Mouse (Mus musculus) liver, embryonic 14.5 days (tissue): ENCODE results near the gene Olfr1197. TPM values are rescaled to one million over a fixed set of nuclear protein-coding genes. Genes with fewer than 3 reads are reported as not detected.

Experiments used
- ATAC-seq: fragments of 200-750 bp; cut with Nextera tagmentation; 2 replicates; pipeline ENCODE4 v1.8.0; 2017; ENCODE audit warnings: moderate number of reproducible peaks, mild to moderate bottlenecking, moderate library complexity; ENCODE audit not compliant: insufficient read depth
- DNase-seq, 3 experiments: peaks; one replicate each; pipeline ENCODE4 v3.0.0-alpha.2; 2012 to 2013; ENCODE audit warnings: low read depth in 3 of 3, low spot score in 3 of 3
- H3K27ac ChIP-seq: fragments of 300-500 bp; sonication (generic); 2 replicates; pipeline ENCODE4 v1.5.1; 2014; ENCODE audit warnings: moderate library complexity, mild to moderate bottlenecking, control low read depth, inconsistent platforms
- H3K27me3 ChIP-seq: fragments of 300-500 bp; sonication (generic); 2 replicates; pipeline ENCODE4 v1.6.1; 2014; ENCODE audit warnings: mild to moderate bottlenecking, low read length, moderate library complexity; ENCODE audit not compliant: control insufficient read depth, insufficient read depth
- H3K36me3 ChIP-seq: fragments of 300-500 bp; sonication (generic); replicated peaks from 2 replicates; pipeline ENCODE4 v1.6.1; 2014; ENCODE audit warnings: low read depth; ENCODE audit not compliant: control insufficient read depth, insufficient read depth
- H3K4me1 ChIP-seq, 2 experiments: fragments of 200-500 bp in 1 of 2; fragments of 300-500 bp in 1 of 2; sonication (generic) in 1 of 2; replicated peaks; 2 replicates each; pipeline ENCODE4 v1.6.1; 2012 to 2014; ENCODE audit warnings: antibody characterized with exemption in 1 of 2, inconsistent platforms in 1 of 2, low read length in 1 of 2; ENCODE audit not compliant: control insufficient read depth in 2 of 2, insufficient read depth in 2 of 2
- H3K4me2 ChIP-seq: fragments of 300-500 bp; sonication (generic); 2 replicates; pipeline ENCODE4 v1.6.1; 2014; ENCODE audit warnings: low read depth, mild to moderate bottlenecking, control low read depth, moderate library complexity
- H3K4me3 ChIP-seq, 2 experiments: fragments of 200-500 bp in 1 of 2; fragments of 300-500 bp in 1 of 2; sonication (generic) in 1 of 2; 2 replicates each; pipeline ENCODE4 v1.5.1; 2012 to 2014; ENCODE audit warnings: low read depth in 2 of 2, low read length in 2 of 2, mild to moderate bottlenecking in 2 of 2, control low read depth in 1 of 2, inconsistent platforms in 1 of 2, moderate library complexity in 1 of 2; ENCODE audit not compliant: insufficient read depth in 1 of 2
- H3K9ac ChIP-seq: fragments of 300-500 bp; sonication (generic); replicated peaks from 2 replicates; pipeline ENCODE4 v1.6.1; 2014; ENCODE audit warnings: mild to moderate bottlenecking, control low read depth, moderate library complexity
- H3K9me3 ChIP-seq: fragments of 300-500 bp; sonication (generic); 2 replicates; pipeline ENCODE4 v1.6.1; 2016; ENCODE audit warnings: low read length, mixed read lengths; ENCODE audit not compliant: control insufficient read depth
- CTCF ChIP-seq: IDR thresholded peaks from 2 replicates; pipeline ENCODE4 v1.5.1; 2016; ENCODE audit warnings: antibody characterized with exemption, low read depth, control low read depth
- EP300 ChIP-seq: IDR thresholded peaks from 2 replicates; pipeline ENCODE4 v1.6.1; 2016; ENCODE audit warnings: antibody characterized with exemption, low read depth
- WGBS: fragments of 180-500 bp; shearing (Covaris S2); extraction: QIAGEN DNeasy Blood & Tissue Kit; methylation state at CpG from one replicate; pipeline ENCODE4 v1.1.7; 2014; ENCODE audit not compliant: insufficient replicate concordance; 5-methylcytosine and 5-hydroxymethylcytosine counted together
- polyA plus RNA-seq, 2 experiments: library from polyadenylated mRNA; depleted of rRNA in 1 of 2; stranded (reverse) in 1 of 2; unstranded in 1 of 2; fragments of >200 nt; fragmentation: Nextera tagmentation in 1 of 2; extraction: Ambion mirVana in 1 of 2; gene quantifications; 2 replicates each; pipeline versions ENCODE4 v1.2.1 to v1.2.3; 2012 to 2014

Gene Olfr1197
- polyA plus RNA-seq (2012; rRNA removed) (not detected in 2 replicates), polyA plus RNA-seq (2014; fragmentation: Nextera tagmentation; extraction: Ambion mirVana) (not detected in 2 replicates)

GRCm38 (mm10) chr2:88732266-88732665 is at the start of gene Olfr1197:
Olfr1197 (minus strand) TSS chr2:88732366.
- no peak for DNase-seq
- Histone ChIP-seq H3K4me2 (no peak within 1 kb of the TSS), H3K36me3 (no peaks in the 10 kb centered on the region), H3K9ac (no peak within 1 kb of the TSS), H3K27me3 (no peaks in the 10 kb centered on the region), H3K4me3 (no peak within 1 kb of the TSS), H3K9me3 (no peaks in the 10 kb centered on the region), H3K27ac (no peak within 1 kb of the TSS), H3K4me1 (no peaks in the 10 kb centered on the region)
- TF ChIP-seq EP300 (no peak), CTCF (no peak)
- ATAC-seq, result no peak
- WGBS, result 49% methylated on average over 1 of the region's 1 CpGs

GRCm38 (mm10) chr2:88770388-88770787 is 38.2 kb upstream of the Olfr1197 start, which contains the start of gene Olfr1200:
Olfr1200 (minus strand) TSS chr2:88770488.
- Histone ChIP-seq H3K27ac (no peak within 1 kb of the TSS), H3K4me2 (no peak within 1 kb of the TSS), H3K27me3 (no peaks in the 10 kb centered on the region), H3K4me3 (no peak within 1 kb of the TSS), H3K9me3 (no peaks in the 10 kb centered on the region), H3K9ac (no peak within 1 kb of the TSS), H3K36me3 (no peaks in the 10 kb centered on the region), H3K4me1 (no peaks in the 10 kb centered on the region)
- DNase-seq, result no peak
- TF ChIP-seq EP300 (no peak), CTCF (no peak)
- WGBS, result 55% methylated on average over 2 of the region's 2 CpGs
- ATAC-seq, result no peak

DNA sequence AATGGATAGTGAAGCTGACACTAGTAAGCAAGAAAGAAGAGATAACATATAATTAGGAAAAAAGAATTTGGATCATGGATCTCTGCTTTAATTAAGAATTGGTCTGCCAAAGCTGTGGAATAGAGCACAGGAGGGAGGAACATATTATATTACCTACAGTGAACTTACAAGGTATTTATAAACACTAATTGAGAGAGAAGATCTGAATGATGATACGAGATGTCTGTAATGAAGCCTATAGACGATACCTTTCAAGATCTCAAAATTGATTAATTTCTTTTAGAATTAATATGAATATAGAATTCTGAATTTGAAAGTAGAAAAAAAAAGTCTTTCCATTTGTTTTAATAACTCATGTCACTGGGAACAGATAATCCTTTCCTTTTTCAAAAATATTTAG is 28.2 kb upstream of the Olfr1197 start, which contains the start of gene Olfr1199:
Gene Olfr1199, minus strand, starts transcription at position 101 of the 400 bp plus-strand sequence.
- no peak within 1 kb of the TSS for H3K27ac ChIP-seq
- no peaks in the 10 kb centered on the region for H3K9me3 ChIP-seq
- H3K4me3 ChIP-seq, result no peak within 1 kb of the TSS
- TF ChIP-seq EP300 (no peak), CTCF (no peak)
- whole genome bisulfite sequencing, result 58% methylated on average over 2 of the region's 2 CpGs
- H3K4me1 ChIP-seq, result no peaks in the 10 kb centered on the region
- H3K4me2 ChIP-seq, result no peak within 1 kb of the TSS
- no peak within 1 kb of the TSS for H3K9ac ChIP-seq
- H3K27me3 ChIP-seq, result no peaks in the 10 kb centered on the region
- H3K36me3 ChIP-seq, result no peaks in the 10 kb centered on the region
- ATAC-seq, result no peak
- DNase-seq, result no peak

GRCm38 (mm10) chr2:88751270-88751669 is 19.1 kb upstream of the Olfr1197 start, which contains the start of gene Olfr1198:
Olfr1198 (minus strand) TSS chr2:88751370.
- H3K36me3 ChIP-seq, result no peaks in the 10 kb centered on the region
- H3K4me2 ChIP-seq, result no peak within 1 kb of the TSS
- H3K4me3 ChIP-seq, result no peak within 1 kb of the TSS
- no peak for ATAC-seq
- TF ChIP-seq CTCF, result no peak
- TF ChIP-seq EP300, result no peak
- H3K9ac ChIP-seq, result no peak within 1 kb of the TSS
- WGBS, result 52% methylated on average over 2 of the region's 2 CpGs
- H3K4me1 ChIP-seq, result no peaks in the 10 kb centered on the region
- no peak for DNase-seq
- H3K9me3 ChIP-seq, result no peaks in the 10 kb centered on the region
- H3K27ac ChIP-seq, result no peak within 1 kb of the TSS
- no peaks in the 10 kb centered on the region for H3K27me3 ChIP-seq

DNA sequence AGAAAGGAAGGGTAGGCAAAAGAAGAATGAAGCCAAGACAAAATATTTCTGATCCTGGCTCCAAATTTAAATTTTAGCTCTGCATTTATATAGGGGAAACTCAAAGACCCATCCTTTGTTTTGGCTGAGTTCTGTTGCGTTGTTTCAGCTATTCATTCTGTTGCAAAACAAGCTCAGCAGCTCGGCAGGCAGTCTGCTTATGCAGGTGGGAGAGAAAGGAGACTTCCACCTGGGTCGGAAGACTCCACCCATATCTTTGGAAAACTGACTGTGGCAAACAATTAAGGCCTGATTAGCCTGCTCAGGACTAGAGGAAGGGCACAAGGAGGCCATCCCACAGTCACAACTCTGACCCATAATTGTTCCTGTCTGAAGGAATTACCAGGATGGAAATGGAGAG is 11.2 kb upstream of the Olfr1197 start:
- H3K4me2 ChIP-seq, result no peak overlapping the region
- TF ChIP-seq CTCF (no peak), EP300 (no peak)
- no peak overlapping the region for H3K27ac ChIP-seq
- H3K9me3 ChIP-seq, result no peaks in the 10 kb centered on the region
- no peak overlapping the region for H3K4me3 ChIP-seq
- ATAC-seq (no peak), DNase-seq (no peak)
- no peaks in the 10 kb centered on the region for H3K27me3 ChIP-seq
- H3K9ac ChIP-seq, result no peak overlapping the region
- no peaks in the 10 kb centered on the region for H3K36me3 ChIP-seq
- WGBS, result 53% methylated on average over 3 of the region's 3 CpGs
- H3K4me1 ChIP-seq, result no peaks in the 10 kb centered on the region
